Mouse (Mus musculus) MEL-GATA-1-ER (cell line): Measurements from ENCODE around the gene Slc35a5.

Experiments used
- DNase-seq: peaks from one replicate; pipeline ENCODE4 v3.0.0-alpha.2; 2012; ENCODE audit warnings: low read depth; ENCODE audit errors: extremely low read depth

Slc35a5 gene

GRCm38 (mm10) chr16:45158522-45159388 is at the start of gene Slc35a5, which contains the start of gene Atg3:
TSS of gene Slc35a5 (minus strand) at chr16:45158706.
TSS of gene Atg3 (plus strand) at chr16:45158785.
- DNase-seq, result peak; percentile 94

DNA sequence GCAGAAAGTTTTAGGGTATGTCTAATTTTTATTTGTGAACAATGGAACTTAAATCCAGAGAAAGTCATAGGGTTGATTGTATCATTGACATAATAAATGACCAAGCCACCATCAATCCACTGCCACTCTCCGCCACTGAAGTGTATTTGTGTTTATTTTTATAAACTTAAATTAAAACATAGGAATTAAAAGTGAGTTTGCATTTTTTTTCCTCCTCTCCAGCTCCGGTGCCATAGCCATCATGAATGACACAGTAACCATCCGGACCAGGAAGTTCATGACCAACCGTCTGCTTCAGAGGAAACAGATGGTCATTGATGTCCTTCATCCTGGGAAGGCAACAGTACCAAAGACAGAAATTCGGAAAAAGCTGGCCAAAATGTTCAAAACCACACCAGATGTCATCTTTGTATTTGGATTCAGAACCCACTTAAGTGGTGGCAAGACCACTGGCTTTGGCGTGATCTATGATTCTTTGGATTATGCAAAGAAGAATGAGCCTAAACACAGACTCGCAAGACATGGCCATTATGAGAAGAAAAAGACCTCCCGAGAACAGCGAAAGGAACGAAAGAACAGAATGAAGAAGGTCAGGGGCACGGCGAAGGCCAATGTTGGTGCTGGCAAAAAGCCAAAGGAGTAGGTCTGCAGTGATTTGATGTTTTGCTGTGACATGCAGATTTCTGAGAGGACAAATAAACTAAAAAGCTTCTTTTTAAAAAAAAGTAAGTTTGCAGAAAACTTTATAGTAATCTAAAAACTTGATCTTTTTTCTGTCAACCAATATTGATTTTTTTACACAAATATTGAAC is 46.6 kb upstream of the Slc35a5 start:
- DNase-seq, result no peak

DNA sequence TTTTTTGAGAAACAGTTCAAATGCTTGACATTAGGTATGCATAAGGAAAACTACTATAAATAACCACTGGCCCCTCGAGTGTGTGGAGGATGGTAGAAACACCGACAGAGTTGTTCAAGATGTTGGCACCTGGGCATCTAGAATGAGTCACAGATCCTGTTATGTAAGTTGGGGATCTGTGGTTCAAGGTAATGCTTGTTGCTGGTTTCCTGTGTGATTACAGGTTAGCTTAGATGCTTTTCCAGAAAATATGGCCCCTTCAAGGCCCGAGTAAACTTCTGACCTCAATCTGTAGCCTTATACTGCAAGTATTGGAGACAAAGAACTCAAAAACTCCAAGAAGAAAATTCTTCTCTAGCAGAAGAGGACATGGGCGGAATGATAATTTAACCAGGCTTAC is 45.9 kb upstream of the Slc35a5 start:
- no peak for DNase-seq

DNA sequence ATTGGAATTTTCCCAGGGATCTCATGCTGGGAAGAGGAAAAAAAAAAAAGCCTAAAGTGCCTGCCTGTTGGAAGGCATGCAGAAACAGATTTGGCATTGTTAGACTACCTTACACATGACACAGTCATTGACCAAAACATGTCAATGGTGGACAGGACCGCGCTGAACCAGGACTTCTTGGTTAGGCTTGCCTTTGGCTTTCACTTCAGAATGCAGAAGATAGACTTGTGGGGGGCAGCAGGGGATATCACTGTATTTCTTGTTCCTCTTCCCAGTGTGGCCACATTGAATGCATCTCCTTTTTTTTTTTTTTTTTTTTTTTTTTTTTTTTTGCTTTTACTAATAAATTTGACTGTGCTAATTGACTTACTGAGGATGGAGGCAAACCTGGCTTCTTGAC is 42.9 kb upstream of the Slc35a5 start:
- no peak for DNase-seq

DNA sequence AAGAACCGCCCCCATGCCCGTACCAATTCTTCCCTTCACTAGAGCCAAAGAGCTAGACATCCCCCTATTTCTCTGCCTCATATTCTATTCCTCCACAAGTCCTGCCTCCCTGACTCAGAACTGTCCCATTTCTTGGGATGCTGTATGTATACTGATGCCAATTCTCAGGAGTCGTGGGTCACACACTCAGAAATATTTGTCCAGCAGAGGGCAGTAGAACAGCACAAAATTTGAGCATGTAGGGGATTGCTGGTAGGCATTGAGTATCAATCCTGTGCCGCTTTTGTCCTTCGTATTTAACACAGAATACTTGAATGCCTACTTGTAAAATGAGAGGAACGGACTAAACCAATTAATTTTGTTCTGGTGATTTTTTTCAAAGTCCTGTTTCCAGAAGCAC is 38.3 kb upstream of the Slc35a5 start:
- DNase-seq, result peak; percentile 50

DNA sequence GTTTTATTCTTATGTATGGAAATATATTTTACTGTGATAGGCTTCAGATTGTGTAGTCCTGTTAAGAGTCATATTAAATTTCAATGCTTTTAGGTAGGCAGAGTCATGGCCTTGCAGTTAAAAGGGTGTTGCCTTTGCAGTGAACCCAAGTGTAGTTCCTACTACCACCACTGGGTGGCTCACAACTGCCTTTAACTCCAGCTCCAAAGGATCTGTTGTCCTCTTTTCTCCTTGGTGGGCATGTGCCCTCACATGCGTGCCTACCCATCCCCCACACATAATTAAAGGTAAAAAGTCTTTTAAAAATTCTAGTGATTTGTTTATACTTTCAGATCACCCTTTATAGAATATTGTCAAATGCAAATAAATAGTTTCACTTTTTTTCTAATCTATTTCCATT is 34.1 kb upstream of the Slc35a5 start:
- DNase-seq, result peak; percentile 41

- DNase-seq, result no peak
Observed at GRCm38 (mm10) chr16:45181824-45182223, 23.3 kb upstream of the Slc35a5 start.

DNA sequence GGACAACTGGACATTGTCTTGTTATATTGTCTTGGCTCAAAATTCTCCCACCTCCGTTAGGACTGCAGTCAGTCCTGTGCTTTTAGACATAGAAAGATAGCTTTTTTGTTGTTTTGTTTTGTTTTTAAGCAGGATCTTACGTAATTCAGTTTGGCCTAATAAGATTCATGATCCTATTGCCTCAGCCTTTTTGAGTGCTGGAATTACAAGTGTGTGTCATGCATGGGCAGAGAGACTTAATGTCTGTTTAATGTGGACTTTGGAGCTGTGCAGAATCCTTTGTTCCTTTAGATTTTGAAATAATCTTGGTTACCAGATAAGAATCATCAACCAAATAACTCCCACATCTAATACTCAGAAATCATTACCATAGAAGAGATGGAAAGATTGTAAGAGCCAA is 20.0 kb upstream of the Slc35a5 start:
- DNase-seq, result no peak

- peak; percentile 39 for DNase-seq
Observed at GRCm38 (mm10) chr16:45159389-45159716, 847 bp upstream of the Slc35a5 start.

DNA sequence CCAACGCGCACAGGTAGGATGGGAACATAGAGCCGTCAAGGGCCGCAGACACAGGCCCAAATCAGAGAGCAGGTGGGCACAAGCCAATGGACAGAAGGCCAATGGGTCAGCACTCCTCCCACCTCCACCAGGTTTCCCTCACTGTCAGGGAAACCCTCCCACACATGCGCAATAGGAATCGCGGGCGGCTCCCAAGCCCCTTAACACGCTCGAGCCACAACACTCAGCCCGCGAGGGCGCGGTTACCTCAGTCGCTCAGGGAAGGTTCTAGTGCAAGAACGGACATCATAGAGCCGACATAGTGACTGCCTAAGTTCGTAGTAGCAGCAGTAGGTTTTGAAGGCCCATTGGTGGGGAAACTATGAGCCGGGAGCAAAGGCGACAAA is 377 bp downstream of the Slc35a5 start:
- DNase-seq, result peak; percentile 45

GRCm38 (mm10) chr16:45154741-45155250 is 3.7 kb downstream of the Slc35a5 start:
- no peak for DNase-seq

- no peak for DNase-seq
Observed at GRCm38 (mm10) chr16:45148488-45149082, 9.9 kb downstream of the Slc35a5 start.

DNA sequence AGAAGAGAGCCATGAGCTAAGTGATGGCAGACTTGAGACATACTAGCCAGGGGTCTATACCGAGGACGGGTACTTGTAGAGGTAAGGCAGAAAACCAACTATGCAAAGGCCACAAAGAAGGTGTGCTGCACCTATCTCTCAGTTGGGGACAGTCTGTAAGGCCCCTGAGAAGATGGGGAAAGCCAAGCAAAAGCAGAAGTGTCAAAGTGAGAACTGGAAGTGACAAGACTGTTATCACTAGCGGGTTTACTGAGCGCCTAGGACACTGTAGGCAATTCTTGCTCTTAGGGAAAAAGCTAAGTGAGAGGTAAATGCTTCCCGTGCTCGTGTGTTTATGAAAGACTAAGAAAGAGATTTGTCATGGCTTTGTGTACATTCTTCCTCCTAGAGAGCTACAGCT is 13.4 kb downstream of the Slc35a5 start:
- peak; percentile 59 for DNase-seq

DNA sequence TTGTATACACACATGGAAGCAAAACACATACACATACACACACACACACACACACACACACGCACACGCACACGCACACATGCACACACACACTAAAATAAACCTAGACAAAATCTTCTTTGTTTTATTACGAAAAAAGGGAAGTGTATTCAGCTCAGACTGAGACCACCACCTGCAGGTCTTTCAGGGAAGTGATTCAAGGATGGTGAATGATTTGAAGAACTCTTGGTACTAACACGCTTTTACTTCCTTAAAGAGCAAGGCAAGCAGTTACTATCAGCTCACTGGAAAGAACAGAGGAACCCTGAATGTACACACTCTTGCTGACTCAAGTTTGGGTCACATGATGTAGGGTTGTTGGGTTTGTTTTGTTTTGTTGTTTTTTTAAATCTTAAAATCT is 15.9 kb downstream of the Slc35a5 start:
- peak; percentile 87 for DNase-seq

DNA sequence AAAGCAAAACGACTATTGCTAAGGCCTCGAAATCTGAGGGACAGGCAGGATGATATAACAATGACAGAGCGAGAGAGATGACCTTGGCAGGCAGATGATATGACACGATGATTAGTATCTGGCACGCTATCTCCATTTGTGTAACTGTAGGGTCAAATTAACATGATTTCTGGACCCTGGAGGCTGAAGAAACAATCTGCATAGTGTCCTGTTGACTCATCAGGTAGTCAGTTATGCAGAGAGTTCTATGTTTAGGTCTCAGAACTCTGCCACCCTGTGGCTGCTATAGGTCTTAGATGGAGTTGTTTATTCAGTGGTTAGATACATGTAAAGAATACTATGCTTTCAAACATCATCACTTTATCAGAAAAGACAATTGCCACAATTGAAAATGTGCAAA is 16.8 kb downstream of the Slc35a5 start:
- DNase-seq, result no peak

GRCm38 (mm10) chr16:45127936-45128710 is 30.4 kb downstream of the Slc35a5 start:
- DNase-seq, result no peak

DNA sequence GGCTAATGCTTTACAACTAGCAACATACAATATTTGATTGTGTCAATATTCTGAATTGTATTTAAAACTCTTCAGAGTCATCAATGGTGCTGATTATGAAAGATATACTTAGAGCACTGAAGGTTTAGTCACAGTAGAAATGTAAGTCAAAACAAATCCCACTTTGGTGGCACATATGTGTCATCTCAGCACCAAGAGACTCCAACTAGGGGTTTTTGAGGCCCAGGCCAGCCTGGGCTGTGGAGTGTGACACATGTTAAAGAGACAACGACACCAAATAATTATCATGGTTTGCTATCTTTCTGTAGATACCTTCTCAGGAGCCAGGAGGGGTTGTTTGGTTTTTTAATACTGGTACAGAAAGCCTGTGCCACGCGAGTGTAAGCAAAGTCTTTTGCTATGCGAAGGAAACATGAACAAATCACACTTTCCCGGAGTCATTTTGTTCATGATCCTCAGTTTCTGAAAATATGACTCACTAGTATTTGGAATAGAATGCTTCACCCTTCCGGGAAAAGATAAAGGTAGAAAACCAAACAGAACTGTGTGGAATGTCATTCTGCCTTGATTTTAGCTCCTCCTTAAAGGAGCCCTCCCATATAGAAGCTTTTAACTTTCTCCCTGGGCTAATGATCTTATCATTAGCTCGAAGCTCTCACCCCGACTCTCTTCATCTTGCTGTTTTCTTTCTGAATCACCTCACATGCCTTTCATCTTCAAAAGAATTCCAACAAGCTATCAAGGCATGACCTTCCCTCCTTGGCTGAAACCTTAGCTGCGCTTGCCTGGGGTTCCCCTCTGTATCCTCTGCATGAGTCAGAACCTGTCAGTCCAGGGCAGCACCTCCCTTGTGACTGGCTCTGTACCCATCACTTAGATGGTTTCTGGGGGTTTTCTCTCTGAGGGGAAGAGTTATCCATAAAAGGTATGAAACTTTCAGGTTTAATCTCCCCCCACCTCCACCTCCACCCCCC is 34.0 kb downstream of the Slc35a5 start:
- DNase-seq, result no peak

GRCm38 (mm10) chr16:45122571-45122970 is 35.9 kb downstream of the Slc35a5 start:
- DNase-seq, result no peak

DNA sequence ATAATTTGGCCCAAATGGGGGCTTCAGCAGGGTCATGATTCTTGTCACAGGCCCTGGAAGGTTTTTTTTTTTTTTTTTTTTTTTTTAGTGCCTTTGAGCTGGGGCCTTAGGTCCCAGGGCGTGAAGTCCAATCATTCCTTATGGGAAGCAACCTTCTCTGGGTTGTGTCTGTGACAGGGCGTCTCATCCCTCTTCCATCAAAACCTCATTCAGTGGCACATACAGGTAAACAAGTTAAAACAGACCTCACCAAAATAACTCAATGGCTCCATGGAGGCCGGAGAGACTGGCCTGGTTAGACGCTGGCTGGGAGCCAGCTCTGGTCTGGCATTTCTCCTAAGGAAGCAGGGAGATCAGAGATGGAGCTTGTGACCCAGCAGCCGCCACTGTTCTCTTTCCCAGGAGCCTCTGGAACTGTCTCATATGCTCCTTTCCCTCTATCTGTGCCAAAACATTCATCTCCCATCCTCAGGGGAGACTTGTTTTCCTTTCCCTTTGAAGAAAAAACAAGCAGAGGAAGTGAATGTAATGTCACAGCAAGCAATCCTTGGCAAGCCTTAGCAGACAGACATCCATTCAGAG is 37.6 kb downstream of the Slc35a5 start:
- DNase-seq, result no peak

GRCm38 (mm10) chr16:45118760-45119159 is 39.7 kb downstream of the Slc35a5 start:
- DNase-seq, result no peak
